In genomic region chr10:41520410-41520673, GRCm38 (mm10) we compare ENCODE assay signal across 8 mouse cellular contexts. TPM values are rescaled to one million over a fixed set of nuclear protein-coding genes. Genes with fewer than 3 reads are reported as not detected.
DNase-seq lines count a peak whose midpoint lies in the region; ATAC-seq and TF ChIP-seq lines count a peak whose summit lies in the region.

No protein-coding gene starts in this region.

- no peak for ATAC-seq in heart, embryonic 13.5 days (ENCODE audit: extremely low read depth, insufficient number of reproducible peaks, low FRiP score, low TSS enrichment)
- ATAC-seq in forebrain, embryonic 16.5 days: no peak
- ATAC-seq in liver, postnatal 0 days: no peak
- no peak for ATAC-seq in megakaryocyte-erythroid progenitor cell, adult 5-6 weeks (replicated peaks; ENCODE audit: low FRiP score, low TSS enrichment, poor library complexity, severe bottlenecking)

- intact Hi-C loops in heart, postnatal 14 days (cut with DNase I): loop anchor here (5.0 kb wide), 2 partner anchors 77 to 287 kb away; partner anchors contain the start of genes Cep57l1 and Sesn1

- no peak for TF ChIP-seq CTCF in ES-Bruce4 (IDR thresholded peaks at IDR 0.05; ENCODE audit: low read depth, low read length)
- no peak for TF ChIP-seq CTCF in liver, postnatal 0 days (IDR thresholded peaks at IDR 0.05; ENCODE audit: low read depth)

- TF ChIP-seq POLR2A in ES-Bruce4 (IDR thresholded peaks at IDR 0.05; ENCODE audit: insufficient read depth, low read length): no peak

- H3K36me3 ChIP-seq in heart, embryonic 13.5 days: peaks cover 28% of the 10 kb centered on the region
- peaks cover 30% of the 10 kb centered on the region for H3K36me3 ChIP-seq in ES-Bruce4 (ENCODE audit: control insufficient read depth, insufficient read depth, low read length, poor library complexity, severe bottlenecking)
- no peaks in the 10 kb centered on the region for H3K36me3 ChIP-seq in forebrain, embryonic 16.5 days (ENCODE audit: control insufficient read depth, insufficient read depth)
- peaks cover 16% of the 10 kb centered on the region for H3K36me3 ChIP-seq in liver, postnatal 0 days (replicated peaks; ENCODE audit: insufficient read depth, low read length)

- no peaks in the 10 kb centered on the region for H3K27me3 ChIP-seq in heart, embryonic 13.5 days (replicated peaks)
- H3K27me3 ChIP-seq in ES-Bruce4 (ENCODE audit: control insufficient read depth, insufficient read depth, low read length, poor library complexity, severe bottlenecking): no peaks in the 10 kb centered on the region
- H3K27me3 ChIP-seq in forebrain, embryonic 16.5 days (replicated peaks; ENCODE audit: control insufficient read depth, insufficient read depth, low read length): no peaks in the 10 kb centered on the region
- no peaks in the 10 kb centered on the region for H3K27me3 ChIP-seq in liver, postnatal 0 days (ENCODE audit: insufficient read depth, low read length)

- H3K9me3 ChIP-seq in heart, embryonic 13.5 days: no peaks in the 10 kb centered on the region
- H3K9me3 ChIP-seq in ES-Bruce4 (replicated peaks; ENCODE audit: control insufficient read depth, insufficient read depth, low read length, poor library complexity, severe bottlenecking): no peaks in the 10 kb centered on the region
- H3K9me3 ChIP-seq in forebrain, embryonic 16.5 days (ENCODE audit: control insufficient read depth, low read length): no peaks in the 10 kb centered on the region
- no peaks in the 10 kb centered on the region for H3K9me3 ChIP-seq in liver, postnatal 0 days (ENCODE audit: low read length)

- peaks cover 35% of the 10 kb centered on the region for H3K4me1 ChIP-seq in heart, embryonic 13.5 days
- peaks cover 2% of the 10 kb centered on the region for H3K4me1 ChIP-seq in ES-Bruce4 (ENCODE audit: control insufficient read depth, insufficient read depth, low read length)
- peaks cover 18% of the 10 kb centered on the region for H3K4me1 ChIP-seq in forebrain, embryonic 16.5 days (replicated peaks; ENCODE audit: control insufficient read depth, insufficient read depth, low read length)
- peaks cover 30% of the 10 kb centered on the region for H3K4me1 ChIP-seq in liver, postnatal 0 days (ENCODE audit: insufficient read depth)

- peak overlapping the region; percentile 95 for H3K4me3 ChIP-seq in heart, embryonic 13.5 days
- peak overlapping the region; percentile 85 for H3K4me3 ChIP-seq in ES-Bruce4 (ENCODE audit: low read depth, low read length)
- peak overlapping the region; percentile 94 for H3K4me3 ChIP-seq in forebrain, embryonic 16.5 days (replicated peaks; ENCODE audit: low read length)
- H3K4me3 ChIP-seq in liver, postnatal 0 days (ENCODE audit: low read depth, low read length): peak overlapping the region; percentile 99

- no peak for DNase-seq in heart, postnatal 14 days
- no peak for DNase-seq in liver, postnatal 0 days
- no peak for DNase-seq in adrenal gland, postnatal 36 days
- DNase-seq in thymus, postnatal 14 days: no peak

- H3K9ac ChIP-seq in heart, embryonic 13.5 days: peak overlapping the region; percentile 99
- H3K9ac ChIP-seq in ES-Bruce4 (ENCODE audit: low read depth, poor library complexity, severe bottlenecking): peak overlapping the region; percentile 89
- H3K9ac ChIP-seq in forebrain, embryonic 16.5 days (replicated peaks; ENCODE audit: low read depth, low read length): peak overlapping the region; percentile 93
- H3K9ac ChIP-seq in liver, postnatal 0 days (replicated peaks): peak overlapping the region; percentile 97

- WGBS in heart, embryonic 13.5 days: 2% methylated on average over 5 of the region's 5 CpGs
- WGBS in forebrain, embryonic 16.5 days: 6% methylated on average over 5 of the region's 5 CpGs
- 5% methylated on average over 5 of the region's 5 CpGs for WGBS in liver, postnatal 0 days (ENCODE audit: insufficient replicate concordance)

- H3K27ac ChIP-seq in heart, embryonic 13.5 days (replicated peaks): peak overlapping the region; percentile 97; the same call in 1 of the 2 replicates
- H3K27ac ChIP-seq in ES-Bruce4 (ENCODE audit: insufficient read depth, low read length): no peak overlapping the region
- H3K27ac ChIP-seq in forebrain, embryonic 16.5 days (ENCODE audit: low read length): no peak overlapping the region
- H3K27ac ChIP-seq in liver, postnatal 0 days (ENCODE audit: low read depth): peak overlapping the region; percentile 98; the same call in 1 of the 2 replicates

- peak overlapping the region; percentile 94 for H3K4me2 ChIP-seq in heart, embryonic 13.5 days
- peak overlapping the region; percentile 79 for H3K4me2 ChIP-seq in forebrain, embryonic 16.5 days (ENCODE audit: low read length)
- peak overlapping the region; percentile 71 for H3K4me2 ChIP-seq in liver, postnatal 0 days (ENCODE audit: low read depth, low read length)

- no peak for TF ChIP-seq EP300 in ES-Bruce4 (IDR thresholded peaks at IDR 0.05; ENCODE audit: insufficient read depth, low read depth, low read length)
- TF ChIP-seq EP300 in liver, postnatal 0 days (IDR thresholded peaks at IDR 0.05; ENCODE audit: low read depth): no peak

RNA-seq across cellular contexts. Expression of gene Cd164, which starts 1.1 kb away (rescaled TPM):
- 166 and 169 TPM in 2 replicates for polyA plus RNA-seq in heart, embryonic 13.5 days (2015; fragmentation: Nextera tagmentation; extraction: Ambion mirVana)
- 100 to 1,000 TPM; 140 to 155 TPM for total RNA-seq in heart, postnatal 14 days (2021)
- polyA plus RNA-seq in ES-Bruce4 (2011; ENCODE audit: insufficient read depth, insufficient read length, low read depth, missing spikeins): 298 and 315 TPM in 2 replicates
- 61.8 and 81.7 TPM in 2 replicates for polyA plus RNA-seq in forebrain, embryonic 16.5 days (2015; fragmentation: Nextera tagmentation; extraction: Ambion mirVana)
- polyA plus RNA-seq in liver, postnatal 0 days (2015; fragmentation: Nextera tagmentation; extraction: Ambion mirVana): 77.8 and 93.3 TPM in 2 replicates
- 100 to 1,000 TPM; 215 to 243 TPM for total RNA-seq in adrenal gland, postnatal 36 days (2021)
- 100 and 107 TPM in 2 replicates for total RNA-seq in megakaryocyte-erythroid progenitor cell, adult 5-6 weeks (2014; fragmentation: Nextera tagmentation)
- total RNA-seq in megakaryocyte-erythroid progenitor cell, adult 5-6 weeks (2017): 96.6 and 142 TPM in 2 replicates

RNA-seq across cellular contexts. Expression of gene Ppil6, which starts 30.1 kb away (rescaled TPM):
- 1.1 and 1.3 TPM in 2 replicates for polyA plus RNA-seq in heart, embryonic 13.5 days (2015; fragmentation: Nextera tagmentation; extraction: Ambion mirVana)
- 1 to 10 TPM; 1.6 to 3.0 TPM for total RNA-seq in heart, postnatal 14 days (2021)
- 3.8 and 4.6 TPM in 2 replicates for polyA plus RNA-seq in ES-Bruce4 (2011; ENCODE audit: insufficient read depth, insufficient read length, low read depth, missing spikeins)
- polyA plus RNA-seq in forebrain, embryonic 16.5 days (2015; fragmentation: Nextera tagmentation; extraction: Ambion mirVana): 1.7 and 2.1 TPM in 2 replicates
- polyA plus RNA-seq in liver, postnatal 0 days (2015; fragmentation: Nextera tagmentation; extraction: Ambion mirVana): 0.22 and 0.25 TPM in 2 replicates
- 1 to 10 TPM in 1 of 2 experiments, under 1 TPM in 1; 0.50 to 1.2 TPM for total RNA-seq in adrenal gland, postnatal 36 days (2021)
- 0.84 TPM in 1 of 2 replicates, not detected in the other for total RNA-seq in megakaryocyte-erythroid progenitor cell, adult 5-6 weeks (2014; fragmentation: Nextera tagmentation)
- not detected in 2 replicates for total RNA-seq in megakaryocyte-erythroid progenitor cell, adult 5-6 weeks (2017)

RNA-seq across cellular contexts. Expression of gene Smpd2, which starts 30.2 kb away (rescaled TPM):
- polyA plus RNA-seq in heart, embryonic 13.5 days (2015; fragmentation: Nextera tagmentation; extraction: Ambion mirVana): 46.3 and 48.4 TPM in 2 replicates
- total RNA-seq in heart, postnatal 14 days (2021): 10 to 100 TPM; 42.8 to 45.3 TPM
- 8.5 and 10.4 TPM in 2 replicates for polyA plus RNA-seq in ES-Bruce4 (2011; ENCODE audit: insufficient read depth, insufficient read length, low read depth, missing spikeins)
- 38.0 and 43.0 TPM in 2 replicates for polyA plus RNA-seq in forebrain, embryonic 16.5 days (2015; fragmentation: Nextera tagmentation; extraction: Ambion mirVana)
- polyA plus RNA-seq in liver, postnatal 0 days (2015; fragmentation: Nextera tagmentation; extraction: Ambion mirVana): 17.9 and 19.7 TPM in 2 replicates
- total RNA-seq in adrenal gland, postnatal 36 days (2021): 10 to 100 TPM; 20.5 to 27.0 TPM
- total RNA-seq in megakaryocyte-erythroid progenitor cell, adult 5-6 weeks (2014; fragmentation: Nextera tagmentation): 1.6 and 2.1 TPM in 2 replicates
- 3.1 and 3.2 TPM in 2 replicates for total RNA-seq in megakaryocyte-erythroid progenitor cell, adult 5-6 weeks (2017)

RNA-seq across cellular contexts. Expression of gene Mical1, which starts 44.2 kb away (rescaled TPM):
- polyA plus RNA-seq in heart, embryonic 13.5 days (2015; fragmentation: Nextera tagmentation; extraction: Ambion mirVana): 33.4 and 33.8 TPM in 2 replicates
- 10 to 100 TPM; 20.6 to 20.8 TPM for total RNA-seq in heart, postnatal 14 days (2021)
- 11.7 and 11.9 TPM in 2 replicates for polyA plus RNA-seq in ES-Bruce4 (2011; ENCODE audit: insufficient read depth, insufficient read length, low read depth, missing spikeins)
- polyA plus RNA-seq in forebrain, embryonic 16.5 days (2015; fragmentation: Nextera tagmentation; extraction: Ambion mirVana): 44.8 and 45.1 TPM in 2 replicates
- polyA plus RNA-seq in liver, postnatal 0 days (2015; fragmentation: Nextera tagmentation; extraction: Ambion mirVana): 4.3 TPM in 2 replicates
- total RNA-seq in adrenal gland, postnatal 36 days (2021): 1 to 10 TPM; 7.8 to 9.8 TPM
- total RNA-seq in megakaryocyte-erythroid progenitor cell, adult 5-6 weeks (2014; fragmentation: Nextera tagmentation): 2.6 and 19.8 TPM in 2 replicates
- total RNA-seq in megakaryocyte-erythroid progenitor cell, adult 5-6 weeks (2017): 1.9 and 14.4 TPM in 2 replicates

Comparison
In these comparisons a context has a peak if more than half of its experiments do, and no peak if none do; other contexts are left out.
1. H3K27ac ChIP-seq: peak in heart, embryonic 13.5 days (single experiment) and liver, postnatal 0 days (single experiment); none in ES-Bruce4 (single experiment) and forebrain, embryonic 16.5 days (single experiment).
2. Peak in every context shown above with its lines, with median percentiles within 50 percentile points of each other: H3K4me2 ChIP-seq, H3K4me3 ChIP-seq and H3K9ac ChIP-seq.